Mouse (Mus musculus) left cerebral cortex, postnatal 14 days (tissue): Measurements from ENCODE around the gene Dcdc2a. TPM values are rescaled to one million over a fixed set of nuclear protein-coding genes. Genes with fewer than 3 reads are reported as not detected.

Source experiments
- DNase-seq, 2 experiments: peaks; one replicate each; pipeline ENCODE4 v3.0.0; 2021 to 2022; ENCODE audit warnings: low spot score in 2 of 2, mixed read lengths in 1 of 2
- intact Hi-C: fragments of 180-260 bp; cut with DNase I; formaldehyde crosslinking; loops from one replicate; pipeline ENCODE4 v1.15.1; 2025
- total RNA-seq, 2 experiments: library from RNA; stranded (reverse); gene quantifications; 2 replicates each; pipeline ENCODE4 v1.2.3; 2021

The Dcdc2a gene
- total RNA-seq, 2 experiments from 2014 or later, result 3.5 to 8.5 TPM

GRCm38 (mm10) chr13:25085147-25085546 lies 29.3 kb downstream of the Dcdc2a start:
- intact Hi-C loops, result no loop called here

GRCm38 (mm10) chr13:25091347-25091746 lies 35.5 kb downstream of the Dcdc2a start:
- no peak for DNase-seq
- intact Hi-C loops, result no loop called here

More at GRCm38 (mm10) chr13:25085147-25085546, 29.3 kb downstream of the Dcdc2a start:
- DNase-seq, result no peak

GRCm38 (mm10) chr13:25093776-25094175 lies 38.0 kb downstream of the Dcdc2a start:
- no peak for DNase-seq
- intact Hi-C loops, result no loop called here

GRCm38 (mm10) chr13:25094381-25094780 lies 38.6 kb downstream of the Dcdc2a start:
- DNase-seq, result no peak
- intact Hi-C loops, result no loop called here

GRCm38 (mm10) chr13:25097348-25097747 lies 41.5 kb downstream of the Dcdc2a start:
- intact Hi-C loops, result no loop called here

GRCm38 (mm10) chr13:25098578-25098977 lies 42.8 kb downstream of the Dcdc2a start:
- DNase-seq, result no peak
- intact Hi-C loops, result no loop called here

More at GRCm38 (mm10) chr13:25097348-25097747, 41.5 kb downstream of the Dcdc2a start:
- no peak for DNase-seq

GRCm38 (mm10) chr13:25099508-25099907 lies 43.7 kb downstream of the Dcdc2a start:
- intact Hi-C loops, result no loop called here
- DNase-seq, result peak; percentile 22 to 37

- no peak for DNase-seq
- intact Hi-C loops, result no loop called here
These were observed 44.8 kb downstream of the Dcdc2a start for GRCm38 (mm10) chr13:25100581-25100980.

GRCm38 (mm10) chr13:25105671-25106070 lies 49.9 kb downstream of the Dcdc2a start:
- intact Hi-C loops, result no loop called here
- DNase-seq, result no peak

GRCm38 (mm10) chr13:25106740-25107139 lies 50.9 kb downstream of the Dcdc2a start:
- DNase-seq, result no peak
- intact Hi-C loops, result no loop called here

GRCm38 (mm10) chr13:25108353-25108752 lies 52.5 kb downstream of the Dcdc2a start:
- DNase-seq, result no peak
- intact Hi-C loops, result no loop called here

GRCm38 (mm10) chr13:25110592-25111095 lies 54.8 kb downstream of the Dcdc2a start:
- no peak for DNase-seq
- intact Hi-C loops, result loop anchor here (5.0 kb wide), 1 partner anchor 173 kb away; the partner anchor contains the start of gene Aldh5a1

GRCm38 (mm10) chr13:25115429-25115881 lies 59.7 kb downstream of the Dcdc2a start:
- intact Hi-C loops, result loop anchor here (1.0 to 2.0 kb wide), 2 partner anchors 61 to 91 kb away; no protein-coding TSS in a partner anchor
- DNase-seq, result peak; percentile 78 to 88

GRCm38 (mm10) chr13:25115971-25116370 lies 60.2 kb downstream of the Dcdc2a start:
- intact Hi-C loops, result loop anchor here (1.0 to 2.0 kb wide), 2 partner anchors 61 to 92 kb away; no protein-coding TSS in a partner anchor
- peak; percentile 49 to 58 for DNase-seq

- peak in 1 of 2 experiments; percentile 34 for DNase-seq
- intact Hi-C loops, result no loop called here
These were observed 67.0 kb downstream of the Dcdc2a start for GRCm38 (mm10) chr13:25122740-25123335.

GRCm38 (mm10) chr13:25127216-25127615 lies 71.4 kb downstream of the Dcdc2a start:
- DNase-seq, result peak; percentile 18 to 45
- intact Hi-C loops, result no loop called here

- intact Hi-C loops, result no loop called here
- peak in 1 of 2 experiments; percentile 38 for DNase-seq
These were observed 72.0 kb downstream of the Dcdc2a start for GRCm38 (mm10) chr13:25127806-25128205.

- DNase-seq, result peak in 1 of 2 experiments; percentile 15
- intact Hi-C loops, result no loop called here
These were observed 73.0 kb downstream of the Dcdc2a start for GRCm38 (mm10) chr13:25128766-25129165.

- DNase-seq, result no peak
- intact Hi-C loops, result no loop called here
These were observed 87.3 kb downstream of the Dcdc2a start for GRCm38 (mm10) chr13:25143066-25143465.

- no peak for DNase-seq
- intact Hi-C loops, result no loop called here
These were observed 88.3 kb downstream of the Dcdc2a start for GRCm38 (mm10) chr13:25144093-25144492.

- DNase-seq, result no peak
- intact Hi-C loops, result no loop called here
These were observed 90.4 kb downstream of the Dcdc2a start for GRCm38 (mm10) chr13:25146232-25146631.
